Mouse (Mus musculus) liver, embryonic 12.5 days (tissue): ENCODE results near the gene Mc3r. TPM values are rescaled to one million over a fixed set of nuclear protein-coding genes. Genes with fewer than 3 reads are reported as not detected.

Source experiments
- ATAC-seq: fragments of 200-750 bp; cut with Nextera tagmentation; 2 replicates; pipeline ENCODE4 v1.8.0; 2017; ENCODE audit warnings: moderate number of reproducible peaks, mild to moderate bottlenecking, moderate library complexity
- H3K27ac ChIP-seq: fragments of 300-500 bp; sonication (generic); 2 replicates; pipeline ENCODE4 v1.5.1; 2016; ENCODE audit warnings: mild to moderate bottlenecking
- H3K27me3 ChIP-seq: fragments of 300-500 bp; sonication (generic); replicated peaks from 2 replicates; pipeline ENCODE4 v1.6.1; 2016; ENCODE audit warnings: mild to moderate bottlenecking, moderate library complexity
- H3K36me3 ChIP-seq: fragments of 300-500 bp; sonication (generic); 2 replicates; pipeline ENCODE4 v1.6.1; 2016; ENCODE audit warnings: mild to moderate bottlenecking, moderate library complexity
- H3K4me1 ChIP-seq: fragments of 300-500 bp; sonication (generic); 2 replicates; pipeline ENCODE4 v1.6.1; 2016
- H3K4me2 ChIP-seq: fragments of 300-500 bp; sonication (generic); 2 replicates; pipeline ENCODE4 v1.6.1; 2016; ENCODE audit warnings: mild to moderate bottlenecking, moderate library complexity
- H3K4me3 ChIP-seq: fragments of 300-500 bp; sonication (generic); 2 replicates; pipeline ENCODE4 v1.5.1; 2016; ENCODE audit warnings: mild to moderate bottlenecking, moderate library complexity
- H3K9ac ChIP-seq: fragments of 300-500 bp; sonication (generic); 2 replicates; pipeline ENCODE4 v1.6.1; 2016; ENCODE audit warnings: mild to moderate bottlenecking, moderate library complexity
- H3K9me3 ChIP-seq: fragments of 300-500 bp; sonication (generic); replicated peaks from 2 replicates; pipeline ENCODE4 v1.6.1; 2016; ENCODE audit warnings: mild to moderate bottlenecking, moderate library complexity
- WGBS: fragments of 180-500 bp; shearing (Covaris S2); methylation state at CpG from one replicate; pipeline ENCODE4 v1.1.7; 2016; ENCODE audit not compliant: insufficient replicate concordance; 5-methylcytosine and 5-hydroxymethylcytosine counted together
- polyA plus RNA-seq: library from polyadenylated mRNA; unstranded; fragments of >200 nt; fragmentation: Nextera tagmentation; extraction: Ambion mirVana; gene quantifications from 2 replicates; pipeline ENCODE4 v1.2.1, GENCODE M21; 2016

The Mc3r gene
- polyA plus RNA-seq, 1 experiment from 2014 or later, result 0.05 TPM

GRCm38 (mm10) chr2:172257471-172258065 is 9.3 kb downstream of the Mc3r start:
- Histone ChIP-seq H3K9me3 (no peaks in the 10 kb centered on the region), H3K36me3 (no peaks in the 10 kb centered on the region), H3K4me2 (peak overlapping the region; percentile 51), H3K4me3 (0 out of 2 replicates have a peak overlapping the region, but pooled peaks have one; percentile 1), H3K27me3 (peaks cover 8% of the 10 kb centered on the region; the same call in 1 of the 2 replicates), H3K9ac (peak overlapping the region; percentile 65), H3K27ac (peak overlapping the region; percentile 97), H3K4me1 (peaks cover 88% of the 10 kb centered on the region)
- WGBS, result 20% methylated on average over 12 of the region's 12 CpGs
- peak; percentile 62 for ATAC-seq

DNA sequence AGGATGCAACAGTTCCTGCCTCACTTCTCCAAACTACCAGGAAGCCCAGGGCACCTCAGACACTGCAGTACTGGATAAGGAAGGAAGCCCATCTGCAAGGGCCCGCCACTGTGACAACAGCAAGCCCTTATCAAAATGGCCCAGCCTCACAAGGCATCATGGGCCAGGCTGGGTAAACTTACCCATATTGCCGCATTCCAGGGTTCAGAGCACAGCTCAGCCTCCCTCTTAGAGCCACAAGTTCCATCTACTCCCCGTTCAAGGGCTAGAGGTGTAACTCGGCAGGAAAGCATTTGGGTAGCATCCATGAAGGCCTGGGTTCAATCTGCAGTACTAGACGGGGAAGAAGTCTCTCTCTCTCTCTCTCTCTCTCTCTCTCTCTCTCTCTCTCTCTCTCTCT is 11.8 kb downstream of the Mc3r start:
- no peaks in the 10 kb centered on the region for H3K9me3 ChIP-seq
- H3K27ac ChIP-seq, result peak overlapping the region; percentile 97
- H3K9ac ChIP-seq, result peak overlapping the region; percentile 73
- H3K36me3 ChIP-seq, result no peaks in the 10 kb centered on the region
- peak overlapping the region; percentile 64 for H3K4me2 ChIP-seq
- WGBS, result 18% methylated on average over 5 of the region's 5 CpGs
- H3K4me3 ChIP-seq, result peak overlapping the region; percentile 31
- H3K4me1 ChIP-seq, result peaks cover 87% of the 10 kb centered on the region
- ATAC-seq, result peak; percentile 96
- peaks cover 3% of the 10 kb centered on the region; the same call in 1 of the 2 replicates for H3K27me3 ChIP-seq

- Histone ChIP-seq H3K36me3 (no peaks in the 10 kb centered on the region), H3K4me3 (peak overlapping the region; percentile 44), H3K9me3 (no peaks in the 10 kb centered on the region), H3K9ac (peak overlapping the region; percentile 53), H3K4me1 (peaks cover 73% of the 10 kb centered on the region), H3K4me2 (peak overlapping the region; percentile 64), H3K27ac (peak overlapping the region; percentile 75), H3K27me3 (peaks cover 3% of the 10 kb centered on the region; the same call in 1 of the 2 replicates)
- 51% methylated on average over 4 of the region's 4 CpGs for WGBS
- peak; percentile 50 for ATAC-seq
Measured at GRCm38 (mm10) chr2:172261441-172261840, 13.1 kb downstream of the Mc3r start.

DNA sequence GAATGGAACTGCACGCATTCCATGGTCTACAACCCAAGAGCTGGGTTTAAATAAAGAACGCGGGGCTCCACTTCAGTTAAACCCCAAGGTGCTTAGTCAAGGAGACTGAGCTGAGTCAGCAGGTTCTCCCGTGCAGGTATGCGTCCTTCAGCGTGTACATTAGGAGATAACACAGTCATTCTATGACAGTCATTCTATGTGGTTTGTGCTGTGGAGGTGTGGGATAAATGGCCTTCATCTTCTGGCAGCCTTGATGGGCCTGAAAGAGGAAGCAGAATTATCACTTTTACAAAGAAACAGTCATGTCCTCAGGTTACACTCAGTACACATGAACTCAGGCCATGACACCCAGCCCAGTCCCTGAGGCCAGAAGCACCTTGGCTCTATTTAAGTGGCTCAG is 14.9 kb downstream of the Mc3r start:
- Histone ChIP-seq H3K9me3 (no peaks in the 10 kb centered on the region), H3K9ac (no peak overlapping the region), H3K27ac (peak overlapping the region; percentile 46), H3K27me3 (peaks cover 3% of the 10 kb centered on the region; the same call in 1 of the 2 replicates), H3K4me2 (no peak overlapping the region), H3K4me1 (peaks cover 55% of the 10 kb centered on the region), H3K4me3 (no peak overlapping the region), H3K36me3 (no peaks in the 10 kb centered on the region)
- WGBS, result 69% methylated on average over 6 of the region's 6 CpGs
- ATAC-seq, result no peak

GRCm38 (mm10) chr2:172269907-172270306 is 21.6 kb downstream of the Mc3r start:
- WGBS, result 84% methylated on average over 11 of the region's 11 CpGs
- peaks cover 4% of the 10 kb centered on the region; the same call in 1 of the 2 replicates for H3K27me3 ChIP-seq
- 0 out of 2 replicates have a peak, but pooled peaks cover 5% of the 10 kb centered on the region for H3K4me1 ChIP-seq
- H3K4me3 ChIP-seq, result no peak overlapping the region
- no peaks in the 10 kb centered on the region for H3K9me3 ChIP-seq
- no peaks in the 10 kb centered on the region for H3K36me3 ChIP-seq
- no peak for ATAC-seq
- H3K27ac ChIP-seq, result no peak overlapping the region
- no peak overlapping the region for H3K9ac ChIP-seq
- no peak overlapping the region for H3K4me2 ChIP-seq

- H3K9me3 ChIP-seq, result no peaks in the 10 kb centered on the region
- no peak overlapping the region for H3K4me3 ChIP-seq
- 50% methylated on average over 9 of the region's 9 CpGs for WGBS
Measured at GRCm38 (mm10) chr2:172270485-172270944, 22.2 kb downstream of the Mc3r start.

GRCm38 (mm10) chr2:172270974-172271697 is 22.8 kb downstream of the Mc3r start:
- Histone ChIP-seq H3K9me3 (no peaks in the 10 kb centered on the region), H3K36me3 (no peaks in the 10 kb centered on the region), H3K4me2 (no peak overlapping the region), H3K4me3 (no peak overlapping the region), H3K9ac (no peak overlapping the region), H3K27ac (no peak overlapping the region), H3K27me3 (peaks cover 4% of the 10 kb centered on the region; the same call in 1 of the 2 replicates), H3K4me1 (0 out of 2 replicates have a peak, but pooled peaks cover 11% of the 10 kb centered on the region)
- WGBS, result 63% methylated on average over 12 of the region's 12 CpGs
- ATAC-seq, result no peak

More at GRCm38 (mm10) chr2:172270485-172270944, 22.2 kb downstream of the Mc3r start:
- Histone ChIP-seq H3K4me1 (0 out of 2 replicates have a peak, but pooled peaks cover 5% of the 10 kb centered on the region), H3K27ac (no peak overlapping the region), H3K4me2 (no peak overlapping the region), H3K36me3 (no peaks in the 10 kb centered on the region), H3K9ac (no peak overlapping the region), H3K27me3 (peaks cover 4% of the 10 kb centered on the region; the same call in 1 of the 2 replicates)
- no peak for ATAC-seq

- Histone ChIP-seq H3K9me3 (no peaks in the 10 kb centered on the region), H3K4me2 (no peak overlapping the region), H3K9ac (no peak overlapping the region), H3K27ac (no peak overlapping the region), H3K4me1 (peaks cover 21% of the 10 kb centered on the region), H3K27me3 (peaks cover 4% of the 10 kb centered on the region; the same call in 1 of the 2 replicates), H3K4me3 (no peak overlapping the region), H3K36me3 (no peaks in the 10 kb centered on the region)
- 39% methylated on average over 8 of the region's 8 CpGs for WGBS
- ATAC-seq, result no peak
Measured at GRCm38 (mm10) chr2:172274662-172275061, 26.4 kb downstream of the Mc3r start.

DNA sequence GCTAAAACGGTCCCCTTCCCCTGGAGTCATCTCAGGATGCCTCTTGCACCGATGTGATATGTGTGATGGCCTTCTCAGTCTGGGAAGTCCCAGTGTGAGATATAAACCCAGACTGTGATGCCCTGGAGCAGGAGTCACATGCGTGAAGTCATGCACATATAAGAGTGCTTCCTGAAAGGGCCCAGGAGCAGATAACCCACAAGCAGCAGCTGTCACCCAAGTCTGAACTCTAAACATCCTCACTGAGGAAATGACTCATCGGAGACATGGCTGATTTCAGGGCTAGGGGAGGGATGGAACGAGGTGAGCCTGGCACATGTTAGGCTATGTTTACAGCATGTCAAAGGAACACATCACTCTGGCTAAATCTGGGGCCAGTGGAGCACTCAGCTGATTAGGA is 27.9 kb downstream of the Mc3r start:
- Histone ChIP-seq H3K4me3 (no peak overlapping the region), H3K27ac (no peak overlapping the region), H3K27me3 (no peaks in the 10 kb centered on the region), H3K9me3 (no peaks in the 10 kb centered on the region), H3K4me2 (no peak overlapping the region), H3K36me3 (no peaks in the 10 kb centered on the region), H3K4me1 (peaks cover 25% of the 10 kb centered on the region), H3K9ac (no peak overlapping the region)
- ATAC-seq, result peak; percentile 69
- 23% methylated on average over 5 of the region's 5 CpGs for WGBS

- no peak overlapping the region for H3K9ac ChIP-seq
- H3K4me3 ChIP-seq, result no peak overlapping the region
- WGBS, result 74% methylated on average over 3 of the region's 3 CpGs
- H3K36me3 ChIP-seq, result no peaks in the 10 kb centered on the region
- no peaks in the 10 kb centered on the region for H3K9me3 ChIP-seq
- H3K4me1 ChIP-seq, result peaks cover 25% of the 10 kb centered on the region
- H3K4me2 ChIP-seq, result no peak overlapping the region
- ATAC-seq, result no peak
- H3K27ac ChIP-seq, result no peak overlapping the region
- H3K27me3 ChIP-seq, result no peaks in the 10 kb centered on the region
Measured at GRCm38 (mm10) chr2:172278979-172279378, 30.7 kb downstream of the Mc3r start.

DNA sequence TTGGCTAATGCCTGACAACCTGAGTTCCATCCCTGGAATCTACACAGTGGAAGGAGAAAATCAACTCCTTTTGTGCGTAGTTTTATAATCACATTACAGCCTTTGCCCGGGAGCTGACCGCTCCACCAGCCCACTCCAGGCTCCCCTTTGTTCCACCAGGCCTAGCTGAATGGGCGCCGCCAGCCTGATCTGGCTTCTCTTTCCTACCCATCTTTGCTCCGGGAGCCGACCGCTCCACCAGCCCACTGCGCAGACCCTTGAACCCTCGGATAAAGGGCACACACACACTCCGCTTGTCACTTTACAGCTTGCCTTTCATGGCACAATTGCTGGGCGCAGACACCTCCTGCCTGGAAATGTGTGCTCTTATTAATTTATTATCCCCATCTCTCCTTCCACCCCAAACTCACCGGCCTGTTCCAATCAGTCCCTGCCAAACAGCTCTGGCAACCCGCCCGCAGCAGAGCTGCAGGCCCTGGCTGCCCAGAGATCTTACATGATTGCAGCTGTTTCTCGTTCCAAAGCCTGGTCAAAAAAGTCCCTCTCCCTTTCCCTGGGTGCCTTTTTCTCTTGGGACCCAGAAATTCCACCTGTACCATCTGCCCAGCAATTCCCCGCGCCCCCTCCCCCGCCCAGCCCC is 33.9 kb downstream of the Mc3r start:
- no peaks in the 10 kb centered on the region for H3K9me3 ChIP-seq
- no peak overlapping the region for H3K9ac ChIP-seq
- peaks cover 15% of the 10 kb centered on the region for H3K4me1 ChIP-seq
- no peak for ATAC-seq
- H3K4me3 ChIP-seq, result no peak overlapping the region
- H3K27me3 ChIP-seq, result no peaks in the 10 kb centered on the region; the same call in 1 of the 2 replicates
- no peaks in the 10 kb centered on the region for H3K36me3 ChIP-seq
- H3K4me2 ChIP-seq, result no peak overlapping the region
- 76% methylated on average over 19 of the region's 19 CpGs for WGBS
- H3K27ac ChIP-seq, result no peak overlapping the region

DNA sequence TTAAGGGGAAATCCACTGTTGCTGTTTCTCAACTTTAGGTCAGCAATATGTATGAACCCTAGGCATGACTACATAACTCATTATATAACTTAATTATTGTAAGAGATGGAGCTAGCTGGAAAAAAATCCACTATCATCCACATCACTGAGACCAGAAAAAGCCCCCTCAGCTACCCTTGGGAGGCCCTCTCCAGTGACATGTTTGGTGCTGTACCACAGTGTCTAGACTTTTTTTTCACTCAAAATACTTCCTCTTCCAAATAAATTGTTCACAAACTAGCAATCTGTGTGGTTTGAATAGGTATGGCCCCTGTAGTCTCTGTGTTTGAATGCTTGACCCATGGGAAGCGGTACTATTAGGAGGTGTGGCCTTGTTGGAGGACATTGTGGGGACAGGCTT is 39.4 kb downstream of the Mc3r start:
- peaks cover 2% of the 10 kb centered on the region; the same call in 1 of the 2 replicates for H3K27me3 ChIP-seq
- H3K4me3 ChIP-seq, result no peak overlapping the region
- ATAC-seq, result no peak
- no peak overlapping the region for H3K4me2 ChIP-seq
- H3K9me3 ChIP-seq, result no peaks in the 10 kb centered on the region
- no peaks in the 10 kb centered on the region for H3K36me3 ChIP-seq
- H3K9ac ChIP-seq, result no peak overlapping the region
- peaks cover 49% of the 10 kb centered on the region for H3K4me1 ChIP-seq
- WGBS, result 93% methylated on average over 1 of the region's 1 CpGs
- peak overlapping the region; percentile 95 for H3K27ac ChIP-seq
